Mouse (Mus musculus) heart, embryonic 12.5 days (tissue): ENCODE results near the gene Rab1b. TPM values are rescaled to one million over a fixed set of nuclear protein-coding genes. Genes with fewer than 3 reads are reported as not detected.

ENCODE experiments used
- ATAC-seq: fragments of 200-750 bp; cut with Nextera tagmentation; 2 replicates; pipeline ENCODE4 v1.8.0; 2017; ENCODE audit warnings: moderate TSS enrichment, moderate library complexity; ENCODE audit not compliant: insufficient number of reproducible peaks, low FRiP score
- H3K27ac ChIP-seq: fragments of 300-500 bp; sonication (generic); 2 replicates; pipeline ENCODE4 v1.5.1; 2016; ENCODE audit warnings: mild to moderate bottlenecking, moderate library complexity; ENCODE audit not compliant: poor library complexity, severe bottlenecking
- H3K27me3 ChIP-seq: fragments of 300-500 bp; sonication (generic); replicated peaks from 2 replicates; pipeline ENCODE4 v1.6.1; 2016; ENCODE audit warnings: mild to moderate bottlenecking, moderate library complexity
- H3K36me3 ChIP-seq: fragments of 300-500 bp; sonication (generic); 2 replicates; pipeline ENCODE4 v1.6.1; 2016; ENCODE audit warnings: mild to moderate bottlenecking, moderate library complexity
- H3K4me1 ChIP-seq: fragments of 300-500 bp; sonication (generic); replicated peaks from 2 replicates; pipeline ENCODE4 v1.6.1; 2016; ENCODE audit warnings: mild to moderate bottlenecking
- H3K4me2 ChIP-seq: fragments of 300-500 bp; sonication (generic); 2 replicates; pipeline ENCODE4 v1.6.1; 2016; ENCODE audit warnings: mild to moderate bottlenecking, moderate library complexity
- H3K4me3 ChIP-seq: fragments of 300-500 bp; sonication (generic); 2 replicates; pipeline ENCODE4 v1.5.1; 2016; ENCODE audit warnings: mild to moderate bottlenecking
- H3K9ac ChIP-seq: fragments of 300-500 bp; sonication (generic); 2 replicates; pipeline ENCODE4 v1.6.1; 2016; ENCODE audit warnings: mild to moderate bottlenecking, moderate library complexity
- H3K9me3 ChIP-seq: fragments of 300-500 bp; sonication (generic); replicated peaks from 2 replicates; pipeline ENCODE4 v1.6.1; 2016; ENCODE audit warnings: mild to moderate bottlenecking, moderate library complexity
- WGBS: fragments of 180-500 bp; shearing (Covaris S2); methylation state at CpG from one replicate; pipeline ENCODE4 v1.1.7; 2016; 5-methylcytosine and 5-hydroxymethylcytosine counted together
- polyA plus RNA-seq: library from polyadenylated mRNA; unstranded; fragments of >200 nt; fragmentation: Nextera tagmentation; extraction: Ambion mirVana; gene quantifications from 2 replicates; pipeline ENCODE4 v1.2.1, GENCODE M21; 2016

The Rab1b gene
- polyA plus RNA-seq, 1 experiment from 2014 or later, result 218 TPM

DNA sequence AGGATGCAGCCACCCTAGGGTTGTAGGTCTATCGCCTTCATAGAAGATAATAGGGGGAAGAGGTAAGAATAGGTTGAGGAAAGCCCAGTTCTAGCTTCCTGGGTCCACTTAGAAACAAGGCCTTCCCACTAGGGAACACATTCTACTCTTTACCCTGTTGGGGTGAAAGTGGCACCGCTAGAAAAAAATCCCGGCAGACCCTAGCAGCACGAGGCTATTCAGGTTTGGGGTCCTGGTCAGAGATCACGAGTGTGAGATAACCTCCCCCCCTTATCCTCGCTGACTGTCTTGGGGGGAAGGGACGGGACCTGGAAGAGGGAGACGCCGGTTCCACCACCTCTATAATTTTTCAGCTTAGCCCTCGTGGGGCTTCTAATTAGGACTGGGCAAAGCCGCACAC is 35.8 kb downstream of the Rab1b start:
- peaks cover 58% of the 10 kb centered on the region for H3K4me1 ChIP-seq
- WGBS, result 12% methylated on average over 11 of the region's 11 CpGs
- peaks cover 33% of the 10 kb centered on the region for H3K27me3 ChIP-seq
- peak overlapping the region; percentile 27; the same call in 1 of the 2 replicates for H3K9ac ChIP-seq
- peak overlapping the region; percentile 48 for H3K4me3 ChIP-seq
- no peaks in the 10 kb centered on the region for H3K9me3 ChIP-seq
- peak overlapping the region; percentile 96 for H3K4me2 ChIP-seq
- H3K27ac ChIP-seq, result peak overlapping the region; percentile 59
- no peak for ATAC-seq
- no peaks in the 10 kb centered on the region for H3K36me3 ChIP-seq

DNA sequence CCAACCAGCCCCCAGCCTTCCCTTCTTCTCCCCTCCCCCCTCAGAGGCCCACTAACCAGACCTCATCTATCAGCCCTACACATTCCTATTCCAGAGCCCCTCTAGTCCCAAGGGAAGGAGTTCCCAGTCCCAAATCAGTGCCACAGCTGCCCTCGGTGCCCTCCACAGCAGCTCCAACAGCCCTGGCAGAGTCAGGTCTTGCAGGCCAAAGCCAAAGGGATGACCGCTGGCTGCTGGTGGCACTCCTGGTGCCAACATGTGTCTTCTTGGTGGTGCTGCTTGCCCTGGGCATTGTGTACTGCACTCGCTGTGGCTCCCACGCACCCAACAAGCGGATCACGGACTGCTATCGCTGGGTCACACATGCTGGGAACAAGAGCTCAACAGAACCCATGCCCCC is 36.9 kb downstream of the Rab1b start:
- peaks cover 65% of the 10 kb centered on the region for H3K4me1 ChIP-seq
- WGBS, result 76% methylated on average over 7 of the region's 7 CpGs
- H3K9me3 ChIP-seq, result no peaks in the 10 kb centered on the region
- H3K4me2 ChIP-seq, result peak overlapping the region; percentile 96
- peaks cover 32% of the 10 kb centered on the region for H3K27me3 ChIP-seq
- peak overlapping the region; percentile 6 for H3K9ac ChIP-seq
- no peak overlapping the region; the same call in 1 of the 2 replicates for H3K4me3 ChIP-seq
- no peak for ATAC-seq
- H3K27ac ChIP-seq, result no peak overlapping the region
- no peaks in the 10 kb centered on the region for H3K36me3 ChIP-seq

DNA sequence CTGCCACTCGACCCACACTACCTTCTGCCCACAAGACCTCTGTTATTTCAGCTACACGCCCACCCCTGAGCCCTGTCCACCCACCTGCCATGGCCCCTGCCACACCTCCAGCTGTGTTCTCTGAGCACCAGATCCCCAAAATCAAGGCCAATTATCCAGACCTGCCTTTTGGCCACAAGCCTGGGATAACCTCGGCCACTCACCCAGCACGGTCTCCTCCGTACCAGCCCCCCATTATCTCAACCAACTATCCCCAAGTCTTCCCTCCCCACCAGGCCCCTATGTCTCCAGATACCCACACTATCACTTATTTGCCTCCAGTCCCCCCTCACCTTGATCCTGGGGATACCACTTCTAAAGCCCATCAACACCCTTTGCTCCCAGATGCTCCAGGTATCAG is 37.4 kb downstream of the Rab1b start:
- peak overlapping the region; percentile 6; the same call in 1 of the 2 replicates for H3K9ac ChIP-seq
- H3K9me3 ChIP-seq, result no peaks in the 10 kb centered on the region
- H3K27ac ChIP-seq, result no peak overlapping the region
- H3K4me2 ChIP-seq, result peak overlapping the region; percentile 96
- no peak for ATAC-seq
- H3K4me3 ChIP-seq, result peak overlapping the region; percentile 58
- peaks cover 70% of the 10 kb centered on the region for H3K4me1 ChIP-seq
- no peaks in the 10 kb centered on the region for H3K36me3 ChIP-seq
- H3K27me3 ChIP-seq, result peaks cover 28% of the 10 kb centered on the region
- 80% methylated on average over 5 of the region's 5 CpGs for WGBS

DNA sequence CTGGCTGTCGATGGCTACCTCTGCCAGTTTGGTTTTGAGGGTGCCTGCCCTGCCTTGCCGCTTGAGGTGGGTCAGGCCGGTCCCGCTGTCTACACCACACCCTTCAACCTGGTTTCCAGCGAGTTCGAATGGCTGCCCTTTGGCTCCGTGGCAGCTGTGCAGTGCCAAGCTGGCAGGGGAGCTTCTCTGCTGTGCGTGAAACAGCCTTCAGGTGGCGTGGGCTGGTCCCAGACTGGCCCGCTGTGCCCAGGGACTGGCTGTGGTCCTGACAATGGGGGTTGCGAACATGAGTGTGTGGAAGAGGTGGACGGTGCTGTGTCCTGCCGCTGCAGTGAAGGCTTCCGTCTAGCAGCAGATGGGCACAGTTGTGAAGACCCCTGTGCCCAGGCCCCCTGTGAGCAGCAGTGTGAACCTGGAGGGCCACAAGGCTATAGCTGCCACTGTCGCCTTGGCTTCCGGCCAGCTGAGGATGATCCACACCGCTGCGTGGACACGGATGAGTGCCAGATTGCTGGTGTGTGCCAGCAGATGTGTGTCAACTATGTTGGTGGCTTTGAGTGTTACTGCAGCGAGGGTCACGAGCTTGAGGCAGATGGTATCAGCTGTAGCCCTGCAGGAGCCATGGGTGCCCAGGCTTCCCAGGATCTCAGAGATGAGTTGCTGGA is 38.2 kb downstream of the Rab1b start:
- H3K36me3 ChIP-seq, result no peaks in the 10 kb centered on the region
- ATAC-seq, result no peak
- H3K9ac ChIP-seq, result peak overlapping the region; percentile 85
- H3K27me3 ChIP-seq, result peaks cover 20% of the 10 kb centered on the region
- peak overlapping the region; percentile 58 for H3K4me3 ChIP-seq
- peaks cover 71% of the 10 kb centered on the region for H3K4me1 ChIP-seq
- 43% methylated on average over 21 of the region's 21 CpGs for WGBS
- no peak overlapping the region for H3K27ac ChIP-seq
- no peaks in the 10 kb centered on the region for H3K9me3 ChIP-seq
- peak overlapping the region; percentile 96 for H3K4me2 ChIP-seq

DNA sequence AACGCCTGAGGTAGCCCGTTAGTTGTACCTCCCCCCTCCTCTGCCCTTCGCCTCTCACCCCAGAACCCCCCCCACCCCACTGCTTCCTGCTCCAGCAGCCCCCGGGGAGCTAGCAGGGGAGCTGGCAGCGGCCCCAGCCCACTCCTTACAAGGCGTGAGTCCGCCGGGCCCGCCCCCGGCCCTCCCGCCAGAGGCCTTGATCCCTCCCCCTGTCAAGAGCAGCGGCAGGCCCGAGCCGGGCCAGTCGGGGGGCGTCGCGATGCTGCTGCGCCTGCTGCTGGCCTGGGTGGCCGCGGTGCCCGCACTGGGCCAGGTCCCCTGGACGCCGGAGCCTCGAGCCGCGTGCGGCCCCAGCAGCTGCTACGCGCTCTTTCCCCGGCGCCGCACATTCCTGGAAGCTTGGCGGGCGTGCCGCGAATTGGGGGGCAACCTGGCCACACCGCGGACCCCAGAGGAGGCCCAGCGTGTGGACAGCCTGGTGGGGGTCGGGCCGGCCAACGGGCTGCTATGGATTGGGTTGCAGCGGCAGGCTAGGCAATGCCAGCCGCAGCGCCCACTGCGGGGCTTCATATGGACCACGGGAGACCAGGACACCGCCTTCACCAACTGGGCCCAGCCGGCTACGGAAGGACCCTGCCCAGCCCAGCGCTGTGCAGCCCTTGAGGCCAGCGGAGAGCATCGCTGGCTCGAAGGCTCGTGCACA is 38.9 kb downstream of the Rab1b start, which contains the start of gene Cd248:
Gene Cd248, plus strand, starts transcription at position 212 of the 703 bp plus-strand sequence.
- peak within 1 kb of the TSS; percentile 72 for H3K27ac ChIP-seq
- peaks cover 70% of the 10 kb centered on the region for H3K4me1 ChIP-seq
- peak; percentile 67 for ATAC-seq
- H3K9me3 ChIP-seq, result no peaks in the 10 kb centered on the region
- H3K4me2 ChIP-seq, result peak within 1 kb of the TSS; percentile 96
- peaks cover 19% of the 10 kb centered on the region for H3K27me3 ChIP-seq
- H3K36me3 ChIP-seq, result no peaks in the 10 kb centered on the region
- H3K9ac ChIP-seq, result peak within 1 kb of the TSS; percentile 85
- H3K4me3 ChIP-seq, result peak within 1 kb of the TSS; percentile 58
- 1% methylated on average over 55 of the region's 56 CpGs for WGBS

DNA sequence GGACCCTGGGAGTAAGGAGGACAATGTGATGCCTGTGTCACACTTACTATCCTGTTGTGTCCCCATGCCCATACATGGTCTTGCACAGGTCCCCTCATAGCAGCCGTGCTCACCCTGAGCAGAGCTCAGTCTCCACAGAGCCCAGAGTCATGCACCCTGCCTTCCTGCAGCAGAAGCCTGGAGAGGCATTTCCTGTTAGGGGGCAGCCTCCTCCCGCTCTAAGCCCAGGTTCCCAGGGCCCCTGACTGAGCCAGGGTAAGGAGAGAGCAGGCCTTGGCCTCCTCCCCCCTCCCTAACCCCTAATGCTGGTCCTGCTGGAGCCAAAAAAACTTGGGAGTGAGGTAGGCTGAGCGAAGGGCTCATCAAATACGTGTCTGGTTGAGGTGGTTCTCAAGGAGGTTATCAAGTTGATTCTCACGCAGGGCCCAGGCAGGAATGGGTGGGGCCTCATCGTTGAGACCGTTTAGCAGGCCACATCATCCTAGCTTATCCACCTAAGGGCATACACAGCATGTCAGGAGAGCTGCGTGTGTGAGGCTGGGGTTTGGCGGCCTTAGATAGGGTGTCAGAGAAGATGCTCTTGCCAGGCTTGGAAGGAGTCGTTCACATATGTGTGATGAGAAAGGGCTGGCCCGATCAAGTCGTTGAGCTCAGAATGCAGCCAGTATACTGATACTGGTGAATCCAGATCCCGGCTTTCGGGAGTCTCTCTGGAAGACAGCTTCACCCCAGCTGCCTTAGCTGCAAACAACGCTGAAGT is 39.7 kb downstream of the Rab1b start:
- peak overlapping the region; percentile 46; the same call in 1 of the 2 replicates for H3K9ac ChIP-seq
- peak; percentile 16; the same call in 1 of the 2 replicates for ATAC-seq

DNA sequence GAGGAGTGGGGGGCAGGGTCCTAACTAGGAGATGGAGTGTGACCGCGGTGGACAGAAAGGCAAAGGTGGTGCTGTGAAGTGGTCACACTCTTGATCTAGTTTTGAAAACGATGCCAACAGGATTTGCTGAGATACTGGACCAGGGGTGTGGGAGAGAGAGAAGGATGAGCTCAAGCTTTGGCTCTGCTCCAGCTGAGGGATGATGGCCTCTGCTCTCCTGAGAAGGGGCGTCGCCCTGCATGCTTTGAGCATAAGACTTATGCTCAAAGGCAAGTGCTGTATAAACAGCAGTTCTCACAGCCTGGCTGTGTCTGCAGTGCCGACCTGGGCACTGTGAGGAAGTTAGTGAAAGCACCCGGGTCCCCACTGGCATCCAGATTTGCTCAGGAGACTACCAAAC is 41.8 kb downstream of the Rab1b start:
- Histone ChIP-seq H3K9me3 (no peaks in the 10 kb centered on the region), H3K27ac (no peak overlapping the region), H3K27me3 (peaks cover 15% of the 10 kb centered on the region), H3K36me3 (no peaks in the 10 kb centered on the region), H3K9ac (no peak overlapping the region), H3K4me2 (0 out of 2 replicates have a peak overlapping the region, but pooled peaks have one; percentile 13), H3K4me3 (no peak overlapping the region), H3K4me1 (peaks cover 60% of the 10 kb centered on the region)
- no peak for ATAC-seq
- WGBS, result 49% methylated on average over 7 of the region's 7 CpGs

More for the DNA sequence above, 39.7 kb downstream of the Rab1b start:
- no peaks in the 10 kb centered on the region for H3K9me3 ChIP-seq
- peak overlapping the region; percentile 96 for H3K4me2 ChIP-seq
- H3K4me3 ChIP-seq, result peak overlapping the region; percentile 58
- WGBS, result 6% methylated on average over 15 of the region's 15 CpGs
- peaks cover 62% of the 10 kb centered on the region for H3K4me1 ChIP-seq
- no peaks in the 10 kb centered on the region for H3K36me3 ChIP-seq
- H3K27me3 ChIP-seq, result peaks cover 19% of the 10 kb centered on the region
- H3K27ac ChIP-seq, result peak overlapping the region; percentile 72

DNA sequence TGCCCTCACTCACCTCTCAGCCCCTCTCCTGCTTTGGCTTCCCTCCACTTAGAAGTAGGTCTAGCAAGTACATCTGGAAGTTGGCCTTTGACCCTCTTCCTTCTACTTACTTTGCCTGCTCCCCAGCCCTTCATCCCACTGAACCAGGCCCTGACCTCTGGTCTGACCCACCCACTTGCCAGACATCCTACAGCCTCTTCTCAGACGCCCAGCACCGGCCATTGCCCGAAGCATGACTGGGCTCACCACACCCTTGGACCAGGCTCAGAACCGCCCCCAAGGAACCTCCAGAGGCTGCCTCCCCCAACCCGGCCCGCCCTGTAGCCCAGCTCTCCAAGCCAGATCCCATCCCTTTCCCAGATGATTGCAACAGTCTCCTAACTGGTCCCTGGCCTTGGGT is 44.4 kb downstream of the Rab1b start:
- ATAC-seq, result no peak
- Histone ChIP-seq H3K27ac (no peak overlapping the region), H3K4me1 (peaks cover 57% of the 10 kb centered on the region), H3K9ac (no peak overlapping the region), H3K27me3 (no peaks in the 10 kb centered on the region), H3K36me3 (no peaks in the 10 kb centered on the region), H3K9me3 (no peaks in the 10 kb centered on the region), H3K4me3 (no peak overlapping the region), H3K4me2 (no peak overlapping the region)
- 62% methylated on average over 6 of the region's 6 CpGs for WGBS

DNA sequence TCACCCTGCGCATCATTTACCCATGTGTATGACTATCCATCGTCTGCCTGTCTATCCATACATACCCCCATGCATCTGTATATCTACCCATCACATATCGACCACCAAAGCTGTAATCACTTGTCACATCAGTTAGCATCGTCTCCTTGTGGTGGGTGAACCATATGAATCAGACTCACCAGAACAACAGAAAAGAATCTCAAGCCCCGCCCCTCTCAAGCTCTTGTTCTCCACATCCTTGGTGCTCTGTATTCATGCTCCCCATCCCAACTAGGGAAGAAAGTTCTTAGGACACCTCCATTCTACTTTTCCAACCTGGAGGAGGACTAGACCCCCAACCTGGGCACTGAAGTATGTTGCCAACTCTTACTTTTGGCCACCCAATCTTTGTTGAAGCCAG is 44.8 kb downstream of the Rab1b start:
- peaks cover 53% of the 10 kb centered on the region for H3K4me1 ChIP-seq
- no peak overlapping the region for H3K4me3 ChIP-seq
- no peaks in the 10 kb centered on the region for H3K9me3 ChIP-seq
- H3K36me3 ChIP-seq, result no peaks in the 10 kb centered on the region
- no peak overlapping the region for H3K9ac ChIP-seq
- H3K27ac ChIP-seq, result no peak overlapping the region
- 82% methylated on average over 5 of the region's 5 CpGs for WGBS
- H3K4me2 ChIP-seq, result no peak overlapping the region
- H3K27me3 ChIP-seq, result no peaks in the 10 kb centered on the region
- no peak for ATAC-seq

DNA sequence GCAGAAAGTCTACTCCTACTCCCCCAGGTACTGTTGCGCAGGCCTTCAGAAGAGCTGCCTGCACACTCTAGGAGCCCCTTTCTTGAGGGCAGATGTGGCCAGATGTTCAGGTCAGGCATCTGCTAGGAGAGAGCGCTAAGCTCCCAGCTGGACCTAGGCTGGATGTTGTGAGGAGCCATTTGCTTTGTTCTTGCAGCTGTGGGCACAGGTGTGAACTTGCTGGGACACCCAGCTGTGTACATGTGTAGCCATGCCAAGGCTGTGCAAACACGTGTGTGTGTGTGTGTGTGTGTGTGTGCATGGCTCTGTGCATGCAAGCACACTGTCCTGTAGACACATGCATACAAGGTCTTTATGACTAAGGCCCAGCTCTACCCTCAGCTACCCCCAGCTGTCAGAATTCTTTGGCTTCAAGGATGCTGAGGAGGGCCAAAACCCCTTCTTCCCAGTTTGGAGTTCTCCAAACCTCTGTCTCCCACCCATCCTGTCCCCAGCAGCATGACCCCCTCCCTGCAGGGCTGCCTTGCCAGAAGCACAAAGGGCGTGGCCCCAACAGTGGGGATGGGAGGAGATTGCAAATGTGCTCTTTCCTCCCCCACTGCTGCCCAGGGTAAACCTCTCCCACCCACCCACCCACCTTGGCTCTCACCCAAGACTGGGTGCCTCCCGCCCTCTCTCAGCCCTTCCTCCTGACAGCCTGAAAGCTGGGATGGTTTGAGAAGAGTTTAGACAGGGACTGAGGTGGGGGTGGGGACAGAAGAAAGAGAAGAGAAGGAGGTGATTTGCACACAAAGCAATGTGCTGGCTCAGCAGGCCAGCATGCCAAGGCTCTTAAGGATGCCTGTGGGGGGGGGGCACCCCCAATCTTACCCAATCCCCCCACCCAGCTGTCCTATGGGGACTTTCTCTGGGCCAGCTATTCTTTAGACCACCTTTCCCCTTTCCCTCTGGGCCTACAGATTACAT is 46.2 kb downstream of the Rab1b start:
- ATAC-seq, result no peak
- Histone ChIP-seq H3K36me3 (no peaks in the 10 kb centered on the region), H3K9me3 (no peaks in the 10 kb centered on the region), H3K27ac (peak overlapping the region; percentile 2; the same call in 1 of the 2 replicates), H3K4me2 (no peak overlapping the region), H3K4me1 (peaks cover 49% of the 10 kb centered on the region), H3K9ac (no peak overlapping the region), H3K4me3 (no peak overlapping the region), H3K27me3 (no peaks in the 10 kb centered on the region)
- 46% methylated on average over 5 of the region's 5 CpGs for WGBS
